Mouse (Mus musculus) adrenal gland, postnatal 0 days (tissue): ENCODE measurements around the gene Dach1. TPM values are rescaled to one million over a fixed set of nuclear protein-coding genes. Genes with fewer than 3 reads are reported as not detected.

Experiments
- polyA plus RNA-seq: library from polyadenylated mRNA; unstranded; fragments of >200 nt; fragmentation: Nextera tagmentation; extraction: Ambion mirVana; gene quantifications from 2 replicates; pipeline ENCODE4 v1.2.1, GENCODE M21; 2015

The Dach1 gene
- polyA plus RNA-seq = 1.5 and 2.5 TPM in 2 replicates

DNA sequence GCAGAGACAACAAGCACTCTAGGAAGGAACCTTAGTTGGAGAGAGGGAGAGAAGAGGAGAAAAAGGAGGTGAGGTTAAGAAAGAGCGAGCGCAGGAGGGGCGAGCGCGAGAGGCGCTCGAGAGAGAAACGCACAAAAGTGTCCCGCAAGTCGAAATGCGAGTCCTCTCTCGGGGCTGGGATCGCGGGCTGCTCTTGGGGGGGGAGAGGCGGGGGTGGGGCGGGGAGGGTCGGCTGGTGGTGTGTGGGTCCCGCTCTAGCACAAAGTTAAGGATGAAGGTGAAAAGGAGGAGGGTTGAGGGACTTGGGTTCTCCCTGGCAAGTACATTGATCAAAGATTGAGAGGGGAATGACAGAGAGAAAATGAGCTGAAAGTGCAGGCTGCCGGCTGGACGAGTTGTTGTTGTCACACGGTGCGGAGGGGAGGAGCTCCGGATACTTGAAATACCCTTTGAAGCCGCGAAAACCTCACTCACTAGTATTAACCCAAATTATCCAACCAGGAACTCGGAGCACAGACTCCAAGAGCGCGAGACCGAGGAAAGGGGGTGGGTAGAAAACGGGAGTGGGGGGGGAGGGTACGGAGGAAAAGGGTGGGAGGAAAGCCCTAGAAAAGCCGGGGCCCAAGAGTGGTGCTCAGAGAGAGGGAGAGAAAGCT is at the start of gene Dach1:
Gene Dach1, minus strand, starts transcription at position 345 of the 656 bp plus-strand sequence.

